Mouse (Mus musculus) stomach, postnatal 0 days (tissue): ENCODE data around the gene Hspg2. TPM values are rescaled to one million over a fixed set of nuclear protein-coding genes. Genes with fewer than 3 reads are reported as not detected.
A peak's percentile ranks its signal among the peaks of the same experiment; 100 is the strongest.

ENCODE experiments used
- ATAC-seq: fragments of 200-750 bp; cut with Nextera tagmentation; 2 replicates; pipeline ENCODE4 v1.8.0; 2017; ENCODE audit not compliant: low FRiP score, low TSS enrichment
- DNase-seq: peaks from one replicate; pipeline ENCODE4 v3.0.0-alpha.2; 2016; ENCODE audit warnings: low spot score
- H3K27ac ChIP-seq: fragments of 300-500 bp; sonication (generic); replicated peaks from 2 replicates; pipeline ENCODE4 v1.5.1; 2014; ENCODE audit warnings: mild to moderate bottlenecking, control low read depth
- H3K27me3 ChIP-seq: fragments of 300-500 bp; sonication (generic); 2 replicates; pipeline ENCODE4 v1.6.1; 2014; ENCODE audit warnings: low read length; ENCODE audit not compliant: control insufficient read depth, insufficient read depth
- H3K36me3 ChIP-seq: fragments of 300-500 bp; sonication (generic); 2 replicates; pipeline ENCODE4 v1.6.1; 2014; ENCODE audit warnings: low read length, mixed read lengths; ENCODE audit not compliant: control insufficient read depth, insufficient read depth
- H3K4me1 ChIP-seq: fragments of 300-500 bp; sonication (generic); replicated peaks from 2 replicates; pipeline ENCODE4 v1.6.1; 2014; ENCODE audit warnings: antibody characterized with exemption; ENCODE audit not compliant: control insufficient read depth, insufficient read depth
- H3K4me2 ChIP-seq: fragments of 300-500 bp; sonication (generic); replicated peaks from 2 replicates; pipeline ENCODE4 v1.6.1; 2014; ENCODE audit warnings: low read depth, mild to moderate bottlenecking, control low read depth, moderate library complexity
- H3K4me3 ChIP-seq: fragments of 300-500 bp; sonication (generic); 2 replicates; pipeline ENCODE4 v1.5.1; 2014; ENCODE audit warnings: low read depth, low read length, control low read depth
- H3K9ac ChIP-seq: fragments of 300-500 bp; sonication (generic); 2 replicates; pipeline ENCODE4 v1.6.1; 2014; ENCODE audit warnings: mild to moderate bottlenecking, low read length, control low read depth, mixed read lengths
- H3K9me3 ChIP-seq: fragments of 300-500 bp; sonication (generic); 2 replicates; pipeline ENCODE4 v1.6.1; 2016; ENCODE audit warnings: low read length; ENCODE audit not compliant: control insufficient read depth
- CTCF ChIP-seq: IDR thresholded peaks from 2 replicates; pipeline ENCODE4 v1.5.1; 2016; ENCODE audit warnings: antibody characterized with exemption, low read depth, mild to moderate bottlenecking, moderate library complexity
- EP300 ChIP-seq: optimal IDR thresholded peaks from 2 replicates; pipeline ENCODE3; 2016; ENCODE audit warnings: antibody characterized with exemption
- WGBS: fragments of 180-500 bp; shearing (Covaris S2); extraction: QIAGEN DNeasy Blood & Tissue Kit; methylation state at CpG from one replicate; pipeline ENCODE4 v1.1.7; 2014; 5-methylcytosine and 5-hydroxymethylcytosine counted together
- polyA plus RNA-seq: library from polyadenylated mRNA; unstranded; fragments of >200 nt; fragmentation: Nextera tagmentation; extraction: Ambion mirVana; gene quantifications from 2 replicates; pipeline ENCODE4 v1.2.1, GENCODE M21; 2015

Gene Hspg2
- polyA plus RNA-seq, 1 experiment from 2014 or later: 16.0 TPM

DNA sequence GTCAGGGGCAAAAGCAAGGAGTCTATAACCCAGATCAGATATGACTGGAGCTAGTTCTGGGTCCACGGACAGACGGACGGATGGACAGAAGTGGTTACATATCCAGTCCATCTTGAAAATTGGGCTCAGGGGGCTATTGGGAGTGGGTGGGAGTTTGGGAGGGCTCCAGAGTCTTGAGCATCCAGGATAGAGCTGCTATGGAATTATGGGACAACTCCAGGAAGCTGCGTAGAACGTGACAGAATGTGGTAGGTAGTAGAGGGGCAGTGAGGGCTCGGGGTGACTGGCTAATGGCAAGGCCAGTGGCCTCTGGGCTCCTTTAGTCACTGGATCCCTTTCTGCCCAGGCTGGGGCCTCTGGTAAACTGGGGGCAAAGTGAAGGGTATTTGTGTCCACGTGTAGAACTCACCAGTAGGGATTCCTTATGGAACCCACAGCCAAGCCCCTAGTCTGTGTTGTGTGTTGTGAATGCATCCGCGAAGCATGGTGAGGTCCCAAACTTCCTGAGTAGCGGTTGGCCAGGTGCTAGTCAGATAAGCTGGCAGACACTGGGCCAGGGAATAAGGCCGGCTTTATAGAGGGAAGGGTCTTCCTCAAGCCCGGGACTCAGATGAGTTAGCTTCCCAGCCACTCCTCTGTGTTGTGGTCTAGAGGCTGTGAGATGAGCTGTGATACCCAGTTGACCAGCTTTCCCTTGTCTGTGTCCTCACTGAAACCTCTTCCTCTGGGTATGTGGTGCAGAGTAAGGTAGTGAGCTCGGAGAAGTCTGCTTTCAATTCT is 6.9 kb downstream of the Hspg2 start:
- WGBS: 67% methylated on average over 13 of the region's 13 CpGs
- no peak for DNase-seq

DNA sequence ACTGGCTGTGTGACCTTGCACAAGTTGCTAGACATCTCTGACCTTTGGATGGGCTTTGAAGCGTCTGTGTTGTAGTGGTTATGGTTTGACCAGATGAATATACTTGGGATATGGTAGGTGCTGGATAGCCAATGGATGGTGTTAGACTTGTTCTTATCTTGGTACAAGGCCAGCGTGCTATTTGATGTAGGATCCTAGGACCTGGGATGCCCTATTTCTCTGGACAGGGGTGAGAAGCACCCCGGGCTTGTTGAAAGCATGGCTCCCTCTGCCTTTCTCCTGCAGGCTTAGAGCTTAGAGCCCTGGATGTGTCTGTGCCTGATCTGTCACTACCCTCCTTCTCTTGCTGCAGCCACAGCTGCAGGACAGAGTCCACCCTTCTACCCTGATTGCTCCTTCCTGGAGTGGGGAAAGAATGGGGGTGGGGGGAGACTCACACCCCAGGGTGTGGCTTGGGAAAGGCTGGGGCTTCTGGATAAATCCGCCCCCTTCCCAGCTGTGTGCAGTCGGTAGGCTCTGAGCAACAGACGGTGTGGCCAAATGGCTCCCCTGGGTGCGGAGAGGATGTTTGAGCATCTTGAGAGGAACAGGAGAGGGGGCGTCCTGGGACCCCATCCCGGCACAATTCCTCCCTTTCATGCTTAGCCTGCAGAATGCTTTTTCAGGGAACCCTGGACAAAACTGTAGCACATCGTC is 7.6 kb downstream of the Hspg2 start:
- Histone ChIP-seq H3K27me3 (no peaks in the 10 kb centered on the region), H3K9me3 (no peaks in the 10 kb centered on the region), H3K4me2 (peak overlapping the region; percentile 53), H3K4me1 (peaks cover 33% of the 10 kb centered on the region), H3K9ac (peak overlapping the region; percentile 51; the same call in 1 of the 2 replicates), H3K4me3 (peak overlapping the region; percentile 25), H3K36me3 (no peaks in the 10 kb centered on the region), H3K27ac (peak overlapping the region; percentile 87)
- no peak for TF ChIP-seq EP300
- ATAC-seq (peak; percentile 64), DNase-seq (peak; percentile 67)
- 18% methylated on average over 10 of the region's 10 CpGs for WGBS

More for the DNA sequence above, 6.9 kb downstream of the Hspg2 start:
- no peak for ATAC-seq
- peak overlapping the region; percentile 53 for H3K4me2 ChIP-seq
- TF ChIP-seq EP300: no peak
- no peak for TF ChIP-seq CTCF
- H3K4me1 ChIP-seq: peaks cover 28% of the 10 kb centered on the region
- no peaks in the 10 kb centered on the region for H3K36me3 ChIP-seq
- no peaks in the 10 kb centered on the region for H3K27me3 ChIP-seq
- no peaks in the 10 kb centered on the region for H3K9me3 ChIP-seq
- H3K9ac ChIP-seq: peak overlapping the region; percentile 51; the same call in 1 of the 2 replicates
- H3K4me3 ChIP-seq: no peak overlapping the region
- H3K27ac ChIP-seq: peak overlapping the region; percentile 87

DNA sequence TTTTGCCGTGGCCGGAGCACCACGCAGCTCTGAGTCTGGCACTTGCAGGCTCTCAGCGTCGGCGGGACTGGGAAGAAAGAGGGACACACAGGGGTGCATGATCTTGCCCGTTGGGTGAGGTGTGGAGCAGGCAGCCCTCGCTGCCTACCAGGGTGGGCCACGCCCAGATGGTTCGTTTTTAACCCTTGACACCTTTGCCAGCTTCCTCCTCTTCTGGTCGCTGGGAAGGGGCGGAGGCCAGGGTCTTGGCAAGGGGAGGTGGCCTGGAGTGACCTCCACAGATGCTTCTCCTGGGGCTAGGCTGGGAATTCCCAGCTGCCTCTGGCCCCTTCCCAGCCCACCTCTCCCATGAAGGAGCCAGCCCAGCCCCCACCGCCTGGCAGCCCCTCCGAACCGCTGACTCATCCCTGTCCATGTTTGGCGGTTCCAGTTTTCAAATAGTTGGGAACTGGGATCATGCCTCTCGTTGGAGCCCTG is 8.2 kb downstream of the Hspg2 start:
- 9% methylated on average over 16 of the region's 17 CpGs for WGBS
- ATAC-seq: peak; percentile 21; the same call in 1 of the 2 replicates

DNA sequence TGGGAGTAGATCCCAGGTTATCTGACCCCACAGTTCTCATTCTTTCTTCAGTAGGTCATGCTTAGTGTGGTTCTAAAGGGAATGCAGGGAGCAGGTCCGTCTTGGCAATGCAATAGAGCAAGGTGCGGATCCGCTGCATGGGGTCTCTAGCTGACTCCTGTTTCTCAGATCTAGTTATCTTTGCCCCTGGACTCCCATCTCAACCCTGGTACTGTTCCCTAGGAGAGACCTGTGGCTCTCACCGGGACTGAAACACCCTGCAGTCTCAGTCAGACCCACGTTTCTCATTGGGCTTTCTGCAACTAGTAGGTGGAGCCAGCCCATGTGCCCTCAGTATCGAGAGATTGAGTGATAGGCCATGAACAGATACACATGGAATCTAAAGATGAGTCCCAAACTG is 9.0 kb downstream of the Hspg2 start:
- H3K4me1 ChIP-seq: peaks cover 41% of the 10 kb centered on the region
- H3K27ac ChIP-seq: peak overlapping the region; percentile 87
- no peaks in the 10 kb centered on the region for H3K36me3 ChIP-seq
- TF ChIP-seq EP300 (no peak), CTCF (no peak)
- no peaks in the 10 kb centered on the region for H3K27me3 ChIP-seq
- no peaks in the 10 kb centered on the region for H3K9me3 ChIP-seq
- H3K9ac ChIP-seq: peak overlapping the region; percentile 8; the same call in 1 of the 2 replicates
- DNase-seq (no peak), ATAC-seq (no peak)
- no peak overlapping the region for H3K4me3 ChIP-seq
- no peak overlapping the region; the same call in 1 of the 2 replicates for H3K4me2 ChIP-seq
- 57% methylated on average over 6 of the region's 6 CpGs for WGBS

More for the DNA sequence above, 8.2 kb downstream of the Hspg2 start:
- Histone ChIP-seq H3K9ac (peak overlapping the region; percentile 51), H3K4me3 (peak overlapping the region; percentile 25), H3K9me3 (no peaks in the 10 kb centered on the region), H3K36me3 (no peaks in the 10 kb centered on the region), H3K27ac (peak overlapping the region; percentile 87), H3K27me3 (no peaks in the 10 kb centered on the region), H3K4me1 (peaks cover 37% of the 10 kb centered on the region), H3K4me2 (peak overlapping the region; percentile 53)
- TF ChIP-seq EP300 (no peak), CTCF (no peak)
- DNase-seq: peak; percentile 43

DNA sequence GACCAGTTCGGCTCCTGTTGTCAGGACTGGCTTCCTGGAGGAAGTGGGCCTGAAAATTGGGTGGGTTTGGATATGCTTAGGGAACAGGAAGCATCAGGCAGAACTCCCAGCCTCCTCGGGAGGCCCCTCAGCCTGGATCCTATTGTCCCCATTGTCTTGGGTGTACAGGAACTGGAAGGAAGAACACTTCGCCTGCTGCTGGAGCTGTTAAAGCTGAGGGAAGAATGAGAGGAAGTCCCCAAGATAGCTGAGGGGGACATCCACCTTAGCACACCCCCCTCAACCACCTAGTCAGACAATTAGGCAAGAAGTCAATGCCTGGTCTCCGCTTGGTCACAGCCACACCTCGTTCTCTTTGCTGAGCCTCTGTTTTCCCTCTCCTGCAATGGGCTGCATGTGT is 9.7 kb downstream of the Hspg2 start:
- peak overlapping the region; percentile 30; the same call in 1 of the 2 replicates for H3K27ac ChIP-seq
- WGBS: 59% methylated on average over 5 of the region's 5 CpGs
- H3K27me3 ChIP-seq: no peaks in the 10 kb centered on the region
- no peak overlapping the region for H3K9ac ChIP-seq
- TF ChIP-seq EP300: no peak
- no peak for TF ChIP-seq CTCF
- H3K36me3 ChIP-seq: no peaks in the 10 kb centered on the region
- no peaks in the 10 kb centered on the region for H3K9me3 ChIP-seq
- H3K4me2 ChIP-seq: 0 out of 2 replicates have a peak overlapping the region, but pooled peaks have one; percentile 8
- peaks cover 38% of the 10 kb centered on the region for H3K4me1 ChIP-seq
- H3K4me3 ChIP-seq: no peak overlapping the region
- DNase-seq (no peak), ATAC-seq (no peak)
